Mouse (Mus musculus) hindbrain, embryonic 10.5 days (tissue): ENCODE measurements at regions not wholly inside any gene's neighbourhood (a gene's known extent, or its start where the extent isn't known, plus 50 kb on each side); places are given as distances from the start of the nearest gene placed in this dataset.

Source experiments
- DNase-seq: peaks from one replicate; pipeline ENCODE4 v3.0.0-alpha.2; 2017; ENCODE audit warnings: low spot score
- H3K27ac ChIP-seq: fragments of 300-500 bp; sonication (generic); 2 replicates; pipeline ENCODE4 v1.5.1; 2016; ENCODE audit warnings: mild to moderate bottlenecking, moderate library complexity
- H3K27me3 ChIP-seq: fragments of 300-500 bp; sonication (generic); 2 replicates; pipeline ENCODE4 v1.6.1; 2016; ENCODE audit warnings: mild to moderate bottlenecking; ENCODE audit not compliant: poor library complexity, insufficient read depth, severe bottlenecking
- H3K36me3 ChIP-seq: fragments of 300-500 bp; sonication (generic); 2 replicates; pipeline ENCODE4 v1.6.1; 2016; ENCODE audit warnings: mild to moderate bottlenecking, moderate library complexity
- H3K4me1 ChIP-seq: fragments of 300-500 bp; sonication (generic); replicated peaks from 2 replicates; pipeline ENCODE4 v1.6.1; 2016; ENCODE audit warnings: mild to moderate bottlenecking
- H3K4me3 ChIP-seq: fragments of 300-500 bp; sonication (generic); 2 replicates; pipeline ENCODE4 v1.5.1; 2016; ENCODE audit warnings: mild to moderate bottlenecking, moderate library complexity
- H3K9me3 ChIP-seq: fragments of 300-500 bp; sonication (generic); 2 replicates; pipeline ENCODE4 v1.6.1; 2016; ENCODE audit warnings: mild to moderate bottlenecking, moderate library complexity
- WGBS: fragments of 180-500 bp; shearing (Covaris S2); methylation state at CpG from one replicate; pipeline ENCODE4 v1.1.7; 2016; 5-methylcytosine and 5-hydroxymethylcytosine counted together

DNA sequence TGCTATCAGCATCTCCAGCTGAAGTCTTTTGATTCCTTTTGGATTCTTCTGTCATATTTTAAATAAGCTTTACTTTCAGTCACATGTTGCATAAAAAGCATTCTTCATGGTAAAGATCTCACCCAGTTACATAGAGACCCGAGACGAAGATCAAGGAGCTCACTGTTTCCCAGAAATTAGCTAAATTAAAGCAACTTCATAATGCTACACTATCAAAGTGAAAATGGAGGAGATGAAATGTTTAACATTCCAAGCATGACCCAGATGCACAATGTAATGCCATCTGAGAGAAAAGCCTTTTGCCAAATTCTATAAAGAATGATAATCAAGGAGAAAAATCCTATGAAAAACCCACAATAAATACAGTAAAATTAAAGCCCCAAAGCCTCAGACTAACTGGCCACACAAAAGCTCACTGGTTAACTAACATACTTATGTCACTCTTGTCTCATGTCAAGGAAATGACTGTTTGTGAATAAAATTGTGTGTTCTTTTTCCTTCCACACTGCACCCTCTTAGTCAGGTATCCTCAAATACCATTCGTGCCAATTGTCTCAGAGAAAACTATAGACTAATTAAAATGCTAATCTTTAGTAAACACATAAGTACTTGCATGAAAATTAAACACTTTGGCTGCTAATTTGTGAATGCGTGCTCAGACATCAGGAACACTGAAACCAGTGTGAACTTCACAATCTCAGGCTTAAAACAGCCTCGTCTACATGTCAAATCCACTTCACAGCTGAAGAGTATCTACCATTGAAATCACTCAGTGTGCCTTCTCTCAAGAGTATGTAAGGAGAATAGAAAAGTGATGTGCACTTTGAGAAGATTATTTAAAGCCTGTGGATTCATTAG, 215.7 kb downstream of the Tmem161b start:
- 77% methylated on average over 5 of the region's 5 CpGs for WGBS
- H3K36me3 ChIP-seq, result no peaks in the 10 kb centered on the region
- H3K27me3 ChIP-seq, result no peaks in the 10 kb centered on the region

DNA sequence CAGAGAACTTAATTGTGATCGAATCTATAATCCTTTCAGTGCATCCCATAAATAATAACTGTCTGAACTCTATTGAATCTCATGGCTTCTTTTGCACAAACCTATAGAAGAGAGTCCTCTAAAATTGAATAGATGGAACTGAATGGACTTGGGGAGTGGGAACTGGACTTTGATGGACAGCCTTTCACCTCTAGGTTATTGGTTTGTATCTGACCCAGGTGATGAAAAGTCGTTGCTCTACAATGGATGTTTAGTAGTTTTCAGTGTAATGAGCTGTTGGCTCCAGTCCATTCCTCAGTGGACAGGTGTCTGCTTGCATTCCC, 216.3 kb downstream of the Tmem161b start:
- H3K27me3 ChIP-seq, result no peaks in the 10 kb centered on the region
- no peaks in the 10 kb centered on the region for H3K9me3 ChIP-seq
- no peak overlapping the region for H3K4me3 ChIP-seq
- no peaks in the 10 kb centered on the region for H3K36me3 ChIP-seq
- no peak for DNase-seq
- H3K4me1 ChIP-seq, result no peaks in the 10 kb centered on the region
- 80% methylated on average over 2 of the region's 2 CpGs for WGBS
- H3K27ac ChIP-seq, result no peak overlapping the region

More for the DNA sequence above, 215.7 kb downstream of the Tmem161b start:
- DNase-seq, result no peak
- Histone ChIP-seq H3K27ac (no peak overlapping the region), H3K9me3 (no peaks in the 10 kb centered on the region), H3K4me1 (no peaks in the 10 kb centered on the region), H3K4me3 (no peak overlapping the region)

DNA sequence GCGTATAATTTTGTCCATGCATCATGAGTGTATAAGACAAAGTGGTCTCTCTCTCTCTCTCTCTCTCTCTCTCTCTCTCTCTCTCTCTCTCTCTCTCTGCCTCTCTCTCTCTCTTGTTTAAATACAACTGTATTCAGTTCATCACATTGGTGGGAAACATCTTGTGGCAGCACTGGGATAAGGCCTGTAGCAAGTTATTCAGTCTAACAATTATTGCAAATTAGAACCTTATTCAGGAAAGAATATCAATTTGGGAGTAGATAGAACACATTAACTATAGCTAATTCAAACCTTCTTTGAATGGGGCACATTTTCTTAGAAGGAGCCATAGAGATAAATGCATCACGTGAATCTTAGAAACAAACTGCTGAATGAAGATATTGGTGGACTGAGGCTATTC, 226.4 kb downstream of the Tmem161b start:
- Histone ChIP-seq H3K36me3 (no peaks in the 10 kb centered on the region), H3K27ac (peak overlapping the region; percentile 45; the same call in 1 of the 2 replicates), H3K9me3 (no peaks in the 10 kb centered on the region), H3K27me3 (no peaks in the 10 kb centered on the region), H3K4me3 (no peak overlapping the region), H3K4me1 (peaks cover 14% of the 10 kb centered on the region)
- 79% methylated on average over 2 of the region's 2 CpGs for WGBS
- DNase-seq, result no peak

DNA sequence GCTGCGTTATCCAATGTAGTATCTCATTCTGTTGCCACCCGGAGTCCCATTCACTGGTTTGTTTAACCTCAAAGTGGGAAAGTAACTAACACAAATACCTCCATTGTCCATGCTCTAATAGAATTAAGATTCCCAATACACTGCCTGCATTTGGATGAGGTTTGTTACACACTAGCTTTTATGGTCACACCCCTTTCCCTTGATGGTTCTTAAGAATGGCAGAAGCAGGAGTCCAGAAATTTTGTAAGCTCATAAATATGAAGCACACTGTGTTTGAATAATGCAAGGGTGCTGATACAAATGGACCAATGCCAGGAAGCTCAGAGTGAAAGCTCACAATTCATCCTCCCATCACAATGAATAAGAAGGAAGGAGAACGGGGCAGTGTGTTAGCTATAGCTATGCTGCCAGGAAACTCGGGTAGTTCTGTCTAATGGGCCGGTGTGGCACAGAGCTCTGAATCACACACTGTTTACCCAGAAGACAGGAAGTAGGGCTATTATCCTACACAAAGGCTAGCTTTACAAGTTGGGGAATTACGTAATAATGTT, 227.0 kb downstream of the Tmem161b start:
- no peak for DNase-seq
- Histone ChIP-seq H3K27ac (peak overlapping the region; percentile 73; the same call in 1 of the 2 replicates), H3K36me3 (no peaks in the 10 kb centered on the region), H3K9me3 (no peaks in the 10 kb centered on the region), H3K27me3 (no peaks in the 10 kb centered on the region), H3K4me3 (no peak overlapping the region), H3K4me1 (peaks cover 14% of the 10 kb centered on the region)
- WGBS, result 55% methylated on average over 6 of the region's 6 CpGs
